Mouse (Mus musculus) cerebellum, postnatal 25 days (tissue): ENCODE results near the gene Atp13a4.

Source experiments
- DNase-seq, 2 experiments: peaks; one replicate each; pipeline ENCODE4 v3.0.0; 2021; ENCODE audit warnings: mixed read lengths in 2 of 2

Atp13a4 gene

DNA sequence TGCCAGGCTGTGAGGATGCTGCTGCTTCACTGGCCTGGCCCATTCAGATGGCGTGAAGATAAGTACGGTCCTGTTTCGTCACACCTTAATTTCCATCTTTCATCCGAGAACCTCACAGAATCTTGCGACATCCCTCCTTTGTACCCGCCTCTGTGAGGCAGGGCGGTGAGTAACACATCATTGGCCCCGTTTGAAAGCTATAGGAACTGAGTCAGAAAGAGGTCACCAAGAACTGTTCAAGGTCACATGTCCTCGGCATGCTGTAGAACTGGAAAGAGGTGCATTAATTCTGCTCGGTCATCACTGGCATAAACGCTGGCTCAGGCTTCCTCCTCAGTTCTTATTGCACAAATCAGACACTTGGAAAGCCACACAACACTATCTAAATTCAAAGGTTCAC lies at the start of gene Atp13a4:
TSS of gene Atp13a4 (minus strand) at position 36 of the 400 bp plus-strand sequence.
- no peak for DNase-seq

DNA sequence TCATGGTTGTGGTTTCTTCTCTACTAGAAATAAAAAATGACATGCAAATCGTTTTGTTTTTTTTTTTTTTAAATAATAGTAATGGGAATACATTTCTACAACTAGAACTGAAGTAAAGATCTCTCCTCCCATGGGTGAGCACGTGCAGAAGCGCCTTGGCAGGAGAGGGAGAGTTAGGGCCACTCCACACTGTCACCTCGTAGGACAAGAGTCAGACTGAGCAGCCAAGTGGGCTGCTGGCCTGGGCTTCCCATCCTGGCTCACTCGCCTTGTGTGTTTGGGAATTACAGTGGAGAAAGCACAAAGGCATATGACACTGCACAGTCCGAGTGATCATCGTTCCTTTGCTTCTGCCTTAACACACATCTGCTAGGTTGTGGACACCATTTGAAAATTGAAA lies 47.5 kb upstream of the Atp13a4 start:
- no peak for DNase-seq

DNA sequence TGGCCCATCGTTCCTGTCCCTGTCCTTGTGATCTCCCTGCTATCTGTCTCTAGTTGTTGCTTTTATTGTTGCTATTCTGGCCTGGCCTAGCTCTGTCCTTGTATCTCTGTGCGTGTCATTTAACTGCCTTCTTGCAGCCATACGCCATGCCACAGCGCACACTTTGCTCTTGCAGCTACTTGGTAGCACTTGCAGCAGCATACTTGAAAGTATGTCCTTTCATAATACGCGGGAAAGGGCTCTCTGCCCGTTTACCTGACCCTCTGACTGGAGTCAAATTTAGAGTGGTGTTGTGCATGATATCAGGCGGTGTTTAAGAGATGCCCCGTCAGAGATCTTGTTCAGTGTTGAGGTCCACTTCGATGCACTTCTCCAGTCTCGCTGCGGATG lies 35.1 kb upstream of the Atp13a4 start:
- no peak for DNase-seq

DNA sequence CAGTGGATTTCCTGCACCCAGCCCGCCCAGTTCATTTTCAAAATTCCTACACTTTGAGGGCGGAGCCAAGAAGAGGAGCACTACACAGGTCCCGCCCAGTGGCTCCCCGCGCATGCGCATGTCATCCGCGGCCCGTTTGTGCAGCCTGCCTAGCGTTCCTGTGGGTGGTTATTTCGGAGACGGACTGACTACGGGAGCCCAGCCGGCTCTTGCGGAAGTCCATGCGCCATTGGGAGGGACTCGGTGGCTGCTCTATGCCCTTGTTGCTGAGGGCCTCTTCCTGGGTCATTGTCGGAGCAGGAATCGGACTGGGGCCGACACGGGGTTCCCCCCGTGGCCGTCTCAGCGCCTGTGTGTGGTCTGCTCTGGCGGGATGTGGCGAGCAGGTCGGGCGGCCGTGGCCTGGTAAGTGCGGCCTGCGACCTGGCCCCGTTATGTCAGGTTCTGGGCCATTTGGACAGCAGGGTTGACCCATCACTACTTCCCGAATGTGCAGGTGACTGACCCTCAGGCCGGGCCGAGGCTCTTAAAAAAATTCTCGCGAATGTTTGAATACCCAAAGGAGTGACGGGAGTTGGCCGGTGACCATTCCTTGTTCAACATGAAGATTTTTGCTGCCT lies 34.6 kb upstream of the Atp13a4 start, which contains the start of gene Opa1:
TSS of gene Opa1 (plus strand) at position 168 of the 620 bp plus-strand sequence.
- DNase-seq: peak; percentile 95 to 100

DNA sequence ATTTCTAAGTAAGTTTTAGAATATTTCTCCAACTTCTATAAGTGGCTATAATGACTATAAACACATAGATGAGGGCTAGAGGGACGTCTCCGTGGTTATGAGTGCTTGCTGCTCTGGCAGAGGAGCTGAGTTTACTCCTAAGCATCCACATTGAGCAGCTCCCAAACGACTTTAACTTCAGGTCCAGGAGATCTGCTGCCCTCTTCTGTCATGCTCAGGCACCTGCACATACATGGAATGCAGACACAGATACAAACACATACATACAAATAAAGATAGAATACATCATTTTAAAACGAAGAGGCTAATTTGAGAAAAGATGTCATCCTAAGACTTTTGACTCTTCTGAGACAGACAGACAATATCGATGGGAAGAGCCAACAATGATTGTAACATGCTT lies 31.0 kb upstream of the Atp13a4 start:
- no peak for DNase-seq

DNA sequence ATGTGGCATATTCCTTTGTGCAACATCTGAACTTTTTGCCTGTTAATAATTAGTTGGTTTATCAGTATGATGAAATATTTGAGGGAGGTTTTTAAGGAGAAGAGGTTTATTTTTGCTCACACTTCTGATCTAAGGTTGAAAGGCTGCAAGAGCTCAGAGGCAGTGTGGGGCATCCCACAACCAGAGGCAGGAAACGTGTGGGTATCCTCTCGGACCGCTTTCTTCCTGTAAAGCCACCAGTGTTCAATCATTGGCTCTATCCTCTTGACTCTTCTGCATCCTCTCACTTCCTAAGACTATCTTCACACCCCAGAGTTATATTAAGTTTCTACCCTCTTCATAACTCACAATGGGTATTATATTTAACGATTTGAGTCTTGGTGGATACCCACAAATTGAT lies 29.3 kb upstream of the Atp13a4 start:
- no peak for DNase-seq

DNA sequence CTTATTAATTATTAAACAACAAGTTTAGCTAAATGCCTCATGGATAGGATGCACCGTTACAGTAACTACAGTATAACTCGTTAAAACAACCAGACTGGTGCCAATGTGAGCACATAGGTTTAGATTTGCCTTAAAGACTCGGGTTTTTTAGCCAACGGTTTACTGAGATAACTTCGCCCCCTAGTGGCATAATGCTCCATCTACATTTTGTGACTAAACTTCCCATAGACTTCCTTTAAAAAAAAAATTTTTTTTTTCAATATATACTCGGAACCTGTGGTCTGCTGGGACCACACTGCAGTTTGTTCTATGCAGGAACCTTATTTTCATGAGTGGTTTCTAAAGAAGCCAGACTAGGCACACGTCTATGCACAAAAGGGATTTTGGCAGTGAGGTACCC lies 16.2 kb upstream of the Atp13a4 start:
- peak; percentile 25 to 66 for DNase-seq

DNA sequence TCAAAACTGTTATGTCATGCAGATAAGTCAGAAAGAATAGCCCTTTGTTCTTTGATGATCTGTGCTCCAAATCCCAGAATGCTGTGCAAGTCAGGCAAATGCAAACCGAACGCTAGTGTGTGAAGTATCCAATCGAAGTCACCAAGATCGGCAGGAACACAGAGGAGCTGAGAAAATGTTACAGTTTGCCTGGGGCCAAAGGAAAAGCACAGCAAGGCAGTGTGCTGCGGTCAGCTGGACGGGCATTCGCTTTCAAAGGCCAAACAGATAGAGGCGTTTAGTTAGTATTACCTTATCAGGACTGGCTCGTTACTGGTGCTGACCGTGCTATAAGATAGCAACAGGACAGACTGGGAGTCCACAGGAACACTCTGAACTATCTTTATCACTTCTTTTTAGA lies 15.8 kb upstream of the Atp13a4 start:
- peak in 1 of 2 experiments; percentile 21 for DNase-seq

DNA sequence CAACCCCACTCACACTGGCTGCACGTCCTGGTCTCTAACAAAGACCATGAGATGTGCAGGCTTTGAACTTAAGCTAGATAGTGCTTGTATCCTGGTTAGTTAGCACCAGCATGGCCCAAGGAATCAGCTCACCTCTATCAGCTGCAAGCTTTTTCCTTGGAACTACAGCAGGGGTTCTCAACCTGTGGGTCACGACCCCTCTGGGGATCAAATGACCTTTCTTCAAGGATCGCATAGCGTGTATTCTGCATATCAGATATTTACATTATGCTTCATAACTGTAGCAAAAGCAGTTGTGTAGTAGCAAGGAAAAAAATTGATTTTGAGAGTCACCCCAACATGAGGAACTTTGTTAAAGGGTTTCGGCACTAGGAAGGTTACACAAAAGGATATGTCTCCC lies 15.0 kb upstream of the Atp13a4 start:
- DNase-seq: no peak

DNA sequence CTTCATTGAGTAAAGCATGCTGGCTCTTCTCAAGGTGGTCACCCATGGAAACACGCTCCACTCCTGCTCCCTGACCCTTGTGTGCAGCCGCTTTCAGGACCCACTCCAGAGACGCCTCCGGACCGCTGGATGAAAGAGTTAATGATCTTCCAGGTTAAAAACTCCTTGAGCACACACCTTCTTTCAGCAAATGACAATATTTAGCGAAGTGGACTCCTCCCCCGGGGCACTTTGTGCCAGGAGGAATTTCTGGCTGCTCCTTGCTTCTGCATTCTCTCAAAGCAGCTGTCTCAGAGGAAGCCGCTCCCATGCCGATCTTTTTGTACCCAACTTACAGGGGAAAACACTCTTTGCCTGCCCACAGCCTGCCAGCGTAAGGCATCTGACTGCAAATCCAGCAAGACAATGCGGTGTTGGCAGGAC lies 3.4 kb downstream of the Atp13a4 start:
- peak in 1 of 2 experiments; percentile 12 for DNase-seq

DNA sequence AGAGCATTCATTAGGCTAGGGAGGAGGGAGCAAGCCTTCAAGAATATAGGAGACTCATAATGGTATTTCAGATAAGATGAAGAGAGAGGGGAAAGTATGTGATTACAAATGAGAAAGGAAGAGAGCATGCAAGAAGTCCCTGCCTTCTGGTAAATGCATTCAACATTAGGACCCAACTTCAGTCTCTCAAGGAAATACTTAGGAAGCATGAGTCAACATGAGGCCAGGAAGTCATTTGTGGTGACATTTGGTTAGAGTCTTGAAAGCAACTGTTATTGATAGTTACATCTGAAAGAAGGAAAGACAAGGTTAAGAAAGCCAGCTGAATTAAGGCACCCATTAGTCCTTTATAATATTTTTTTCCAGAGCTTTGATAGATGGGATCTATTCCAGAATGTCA lies 4.8 kb downstream of the Atp13a4 start:
- no peak for DNase-seq

DNA sequence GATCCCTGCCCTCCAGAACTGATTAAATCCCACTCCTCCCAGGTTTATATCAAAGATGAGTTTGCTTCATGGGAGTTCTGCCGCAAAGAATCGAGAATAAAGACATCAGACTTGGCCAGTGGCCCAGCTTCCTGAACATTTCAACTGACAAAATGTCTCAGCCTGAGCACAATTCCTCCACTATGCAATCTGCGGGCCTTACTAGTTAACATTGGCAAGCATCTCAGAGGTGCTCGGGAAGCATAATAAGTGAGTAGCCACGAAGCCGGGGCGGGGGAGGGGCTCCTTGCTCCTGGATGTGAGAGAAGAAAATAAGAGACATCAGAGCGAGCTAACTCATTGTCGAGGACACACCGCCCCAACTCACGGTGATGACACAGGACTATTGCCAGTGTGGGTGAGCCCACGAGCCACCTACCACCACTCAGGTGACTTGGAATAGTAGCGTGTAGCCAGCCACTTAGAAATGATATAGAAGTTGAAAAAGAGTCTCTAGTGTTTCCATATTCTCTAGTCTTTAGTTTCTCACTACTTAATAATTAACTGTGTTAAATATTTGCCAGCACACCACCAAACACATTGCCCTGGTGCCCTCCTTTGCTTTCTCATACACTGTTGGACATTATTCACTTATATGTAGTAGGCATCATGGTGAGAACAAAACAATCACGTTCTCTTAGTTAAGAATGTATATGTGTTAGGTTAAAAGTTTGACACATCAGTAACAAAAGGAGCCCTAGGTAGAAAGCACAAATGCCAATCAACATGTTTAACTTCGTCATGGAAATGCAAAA lies 8.1 kb downstream of the Atp13a4 start:
- peak in 1 of 2 experiments; percentile 32 for DNase-seq

DNA sequence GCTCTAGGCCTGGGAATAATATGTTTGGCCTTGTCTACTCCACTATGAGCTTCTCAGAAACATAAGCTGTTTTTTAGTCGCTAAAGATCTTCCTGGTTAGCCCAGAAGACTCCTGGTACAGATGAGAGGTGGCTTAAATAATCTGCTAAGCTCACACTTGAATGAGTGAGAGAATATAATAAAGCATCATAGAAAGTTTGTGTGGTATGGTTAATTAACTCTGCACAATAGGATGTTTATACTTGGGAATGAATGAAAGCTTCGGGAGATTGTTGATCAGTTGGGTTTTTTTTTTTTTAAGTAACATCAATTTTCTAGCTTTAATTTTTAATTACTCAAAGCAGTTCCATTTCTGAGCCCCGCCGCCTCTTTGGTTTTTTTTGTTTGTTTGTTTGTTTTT lies 8.8 kb downstream of the Atp13a4 start:
- no peak for DNase-seq

DNA sequence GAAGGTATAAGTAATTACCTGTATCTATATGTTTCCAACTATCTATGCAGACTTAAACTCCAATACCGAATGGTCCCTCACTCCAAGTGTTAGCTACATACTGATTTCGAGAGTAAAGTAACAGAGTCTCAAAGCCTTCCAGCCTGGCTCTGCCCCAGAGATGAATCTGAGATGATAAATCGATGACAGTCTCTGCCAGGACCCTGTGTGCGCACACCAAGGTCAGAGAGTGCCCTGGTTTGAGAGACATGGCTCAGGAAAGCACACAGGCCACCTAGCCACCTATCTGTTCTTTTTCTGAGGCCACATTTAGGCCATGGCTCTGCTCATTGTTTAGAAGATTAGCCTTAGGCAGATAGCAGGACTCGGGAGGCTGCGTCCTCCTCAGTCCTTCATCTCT lies 11.0 kb downstream of the Atp13a4 start:
- DNase-seq: no peak

DNA sequence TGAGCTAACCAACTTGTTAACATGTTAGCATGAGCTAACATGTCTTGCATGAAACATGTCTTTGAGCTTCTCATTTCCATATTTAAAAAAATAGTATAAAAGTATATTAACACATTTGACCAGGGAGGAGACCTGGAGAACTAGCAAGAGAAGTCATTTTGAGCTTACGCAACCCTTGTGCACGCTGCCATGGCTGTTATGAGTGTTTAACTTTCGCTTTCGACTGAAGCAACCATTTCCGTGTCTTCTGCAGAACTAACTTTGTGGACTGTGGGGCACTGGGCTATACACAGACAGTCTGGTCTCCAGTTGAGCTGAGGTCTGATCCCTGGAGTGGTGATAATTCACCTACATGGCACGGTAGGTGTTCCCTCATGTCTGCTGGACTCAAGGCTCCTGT lies 17.6 kb downstream of the Atp13a4 start:
- DNase-seq: no peak

DNA sequence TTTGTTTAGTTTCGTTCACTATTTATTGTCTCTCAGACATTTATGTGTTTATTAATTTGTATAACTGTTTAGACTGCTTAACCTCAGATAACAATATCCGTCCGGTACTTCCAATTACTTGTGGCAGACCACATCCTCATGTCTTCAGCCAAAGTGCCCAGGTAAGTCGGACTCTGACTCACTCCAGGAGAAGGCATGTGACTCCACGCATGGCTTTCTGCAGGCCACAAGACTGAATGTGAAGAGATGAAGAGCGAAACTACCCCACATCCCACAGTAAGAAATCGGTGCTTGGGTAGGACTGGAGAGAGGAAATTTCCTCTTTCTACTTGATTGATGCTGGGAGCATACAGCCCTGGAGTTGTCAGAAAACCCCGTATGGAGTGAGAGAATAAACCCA lies 18.1 kb downstream of the Atp13a4 start:
- DNase-seq: no peak

DNA sequence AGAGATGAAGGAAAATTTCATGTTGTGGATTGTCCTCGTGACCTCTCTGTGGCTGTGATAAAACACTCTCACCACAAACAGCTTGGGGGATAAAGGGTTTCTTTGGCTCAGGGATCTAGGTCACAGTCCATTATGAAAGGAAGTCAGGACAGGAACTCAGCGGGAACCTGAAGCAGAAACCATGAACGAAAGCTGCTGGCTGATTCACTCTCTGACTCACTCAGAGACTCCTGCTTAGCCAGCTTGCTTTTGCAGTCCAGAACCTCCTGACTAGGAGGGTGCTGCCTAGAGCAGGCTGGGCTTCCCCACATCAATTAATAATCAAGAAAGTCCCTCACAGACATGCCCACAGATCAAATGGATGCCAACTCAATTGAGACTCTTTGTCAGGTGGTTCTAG lies 32.2 kb downstream of the Atp13a4 start:
- peak; percentile 24 to 47 for DNase-seq

DNA sequence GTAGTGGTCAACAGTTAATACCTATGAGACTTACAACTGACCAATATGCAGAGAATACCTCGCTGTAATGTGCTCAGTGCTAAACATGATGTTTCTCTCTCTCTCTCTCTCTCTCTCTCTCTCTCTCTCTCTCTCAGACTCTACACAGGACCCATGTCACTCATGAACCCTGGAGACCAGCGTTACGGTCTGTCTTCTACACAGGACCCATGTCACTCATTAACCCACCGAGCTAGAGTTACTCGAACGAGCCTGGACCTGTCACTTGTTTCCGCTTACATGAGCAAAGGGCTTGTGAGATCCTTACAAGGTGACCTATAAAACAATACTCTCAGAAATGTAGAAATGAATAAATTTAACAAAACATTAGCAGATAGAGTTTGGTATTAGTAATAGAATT lies 33.9 kb downstream of the Atp13a4 start:
- no peak for DNase-seq

DNA sequence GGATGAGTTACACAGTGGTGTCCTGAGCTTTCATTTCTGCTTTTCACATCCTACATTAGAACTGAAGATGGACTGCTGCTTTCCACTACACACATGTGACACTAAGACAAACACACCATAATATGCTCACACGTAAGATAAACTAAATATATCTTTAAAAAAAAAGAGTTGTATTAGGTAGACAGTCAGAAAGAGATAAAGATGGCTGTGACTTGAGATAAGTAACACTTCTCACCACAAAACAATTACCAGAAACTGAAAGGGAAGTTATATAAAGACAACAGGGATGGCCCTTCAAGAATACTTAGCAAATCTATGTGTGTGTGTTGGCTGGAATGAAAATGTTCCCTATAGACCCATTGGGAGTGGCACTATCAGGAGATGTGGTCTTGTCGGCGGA lies 34.8 kb downstream of the Atp13a4 start:
- no peak for DNase-seq

DNA sequence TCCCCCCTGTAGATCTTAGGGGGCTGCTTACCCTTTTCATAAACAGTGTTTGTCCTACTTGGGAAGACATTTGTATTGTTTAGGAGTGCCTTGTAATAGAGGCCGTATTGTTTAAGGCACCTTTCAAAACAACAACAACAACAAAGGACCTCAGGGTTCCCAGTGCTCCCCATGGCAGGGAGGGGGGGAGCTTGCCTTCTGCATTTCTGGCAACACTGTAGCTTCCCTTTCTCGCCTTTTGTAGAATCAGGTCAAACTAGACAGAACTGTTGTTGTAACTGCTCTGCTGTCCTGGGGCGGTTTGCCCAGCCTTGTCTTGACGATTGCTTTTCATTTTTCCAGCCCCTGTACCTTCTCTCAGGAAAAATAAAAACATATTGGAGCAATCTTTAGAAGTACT lies 40.0 kb downstream of the Atp13a4 start:
- peak in 1 of 2 experiments; percentile 13 for DNase-seq

DNA sequence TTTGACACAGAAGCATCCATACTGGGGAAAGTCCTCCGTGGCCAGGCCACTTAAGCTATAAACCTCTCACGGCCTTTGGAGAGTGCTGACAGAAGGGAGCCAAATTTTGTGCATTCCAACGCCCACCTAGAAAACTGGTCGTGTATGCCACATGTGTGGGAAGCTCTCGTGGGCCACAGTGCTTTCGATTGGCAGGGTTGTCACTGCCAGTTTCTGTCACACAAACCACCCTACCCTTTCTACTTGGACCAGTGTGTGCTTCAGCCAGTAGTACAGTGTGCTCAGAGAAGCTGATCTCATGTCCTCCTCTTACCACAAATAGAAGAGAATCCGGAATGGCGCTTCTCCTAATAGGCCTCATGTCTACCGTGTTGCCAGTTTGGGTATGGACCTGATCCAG lies 40.5 kb downstream of the Atp13a4 start:
- no peak for DNase-seq

DNA sequence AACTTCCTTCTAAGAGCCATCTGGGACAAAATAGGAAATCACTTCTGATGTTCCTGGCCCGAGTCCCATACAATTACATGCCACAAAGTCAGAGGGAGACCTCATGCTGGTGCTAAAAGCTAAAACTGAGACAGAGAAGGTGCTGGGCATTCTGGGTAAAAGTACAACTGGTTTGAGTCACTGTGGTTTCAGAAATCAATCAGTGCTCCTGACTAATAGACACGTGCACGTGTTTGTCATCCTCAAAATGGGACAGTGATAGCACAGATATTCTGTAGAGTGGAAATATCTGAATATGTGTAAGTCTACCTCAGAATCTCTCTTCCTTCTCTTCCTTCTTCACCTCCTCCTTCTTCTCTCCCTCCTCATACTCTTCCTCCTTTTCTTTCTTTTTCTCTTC lies 53.6 kb downstream of the Atp13a4 start:
- DNase-seq: no peak

DNA sequence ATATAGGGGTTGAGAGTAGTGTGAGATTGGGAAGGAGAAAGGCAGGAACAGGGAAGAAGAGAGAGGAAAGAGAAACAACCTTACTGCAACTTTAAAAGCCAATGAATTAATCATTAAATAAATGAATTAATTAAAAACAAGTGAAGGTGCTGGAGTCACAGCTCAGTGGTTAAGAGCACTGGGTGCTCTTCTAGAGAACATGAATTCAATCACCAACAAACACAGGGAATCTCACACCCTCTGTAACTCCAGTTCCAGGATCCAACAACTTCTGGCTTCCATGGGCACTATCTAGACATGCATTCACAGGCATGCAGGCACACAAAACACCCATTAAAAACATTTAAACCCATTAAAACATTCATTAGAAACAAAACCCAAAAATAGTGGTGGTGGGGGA lies 63.2 kb downstream of the Atp13a4 start:
- DNase-seq: no peak

DNA sequence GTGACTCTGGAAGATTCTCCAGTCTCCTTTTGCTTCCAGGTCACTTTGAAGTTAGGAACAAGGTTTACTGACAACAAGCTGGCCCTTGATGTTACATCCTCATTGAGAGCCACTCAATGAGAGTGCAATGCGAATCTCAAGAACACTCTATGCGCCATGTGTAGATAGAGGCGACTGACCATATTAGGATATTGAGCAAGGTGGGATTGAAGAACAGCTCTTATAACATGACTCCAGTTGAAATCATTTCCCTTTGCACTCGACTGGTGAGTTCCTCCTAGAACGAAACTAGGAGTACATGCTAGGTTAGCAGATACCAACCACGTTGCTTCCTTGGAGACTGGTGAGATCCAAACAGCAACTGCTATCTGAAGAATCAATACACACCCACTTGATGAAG lies 64.3 kb downstream of the Atp13a4 start:
- no peak for DNase-seq

DNA sequence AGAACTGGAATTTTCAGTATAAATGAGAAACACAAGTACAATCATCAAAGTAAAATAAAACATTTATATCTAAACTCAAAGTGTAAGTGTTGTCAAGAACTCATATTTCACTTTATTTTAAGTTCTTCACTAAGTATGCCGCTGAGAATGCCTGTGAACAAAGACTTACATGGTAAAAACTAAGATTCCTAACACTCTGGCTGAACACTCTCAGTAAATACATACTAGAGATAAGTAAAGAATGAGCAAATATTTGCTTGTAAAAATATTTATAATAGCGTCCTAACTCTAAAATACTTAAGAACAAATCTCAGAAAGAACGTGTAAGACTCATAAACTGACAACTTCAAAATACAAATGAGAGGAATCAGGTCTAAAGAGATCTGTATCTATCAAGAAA lies 80.9 kb downstream of the Atp13a4 start:
- DNase-seq: no peak
